Mouse (Mus musculus) E14TG2a.4 (cell line): ENCODE results near the gene Txndc9.

Experiments used
- CTCF ChIP-seq: conservative IDR thresholded peaks from 2 replicates; pipeline ENCODE4 v1.5.1; 2014; ENCODE audit warnings: low read length
- NANOG ChIP-seq: IDR thresholded peaks from 2 replicates; pipeline ENCODE4 v1.6.1; 2014; ENCODE audit warnings: borderline replicate concordance, low read length, mixed read lengths

DNA sequence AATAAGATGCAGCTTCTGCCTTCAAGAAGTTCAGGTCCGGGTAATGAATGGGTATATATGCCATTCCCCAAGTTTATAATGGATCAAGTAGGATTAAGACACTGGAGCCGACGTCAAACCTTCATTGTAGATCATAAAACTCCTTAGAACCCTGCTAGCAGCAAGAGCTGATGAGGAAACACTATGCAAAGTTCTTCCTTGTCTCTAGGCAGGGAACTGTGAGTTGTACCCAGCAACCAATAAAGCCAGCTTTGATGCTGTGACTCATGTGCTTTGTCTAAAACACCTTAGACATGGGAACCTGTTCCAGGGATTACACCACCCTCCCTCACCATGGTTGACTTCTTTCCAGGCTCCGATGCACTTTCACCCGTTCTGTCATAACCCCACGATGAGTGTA is 28.9 kb downstream of the Txndc9 start:
- TF ChIP-seq CTCF (no peak), NANOG (no peak)
